Mouse (Mus musculus) liver, embryonic 14.5 days (tissue): Measurements from ENCODE around the gene Myt1l.

ENCODE experiments used
- CTCF ChIP-seq: IDR thresholded peaks from 2 replicates; pipeline ENCODE4 v1.5.1; 2016; ENCODE audit warnings: antibody characterized with exemption, low read depth, control low read depth
- EP300 ChIP-seq: IDR thresholded peaks from 2 replicates; pipeline ENCODE4 v1.6.1; 2016; ENCODE audit warnings: antibody characterized with exemption, low read depth

DNA sequence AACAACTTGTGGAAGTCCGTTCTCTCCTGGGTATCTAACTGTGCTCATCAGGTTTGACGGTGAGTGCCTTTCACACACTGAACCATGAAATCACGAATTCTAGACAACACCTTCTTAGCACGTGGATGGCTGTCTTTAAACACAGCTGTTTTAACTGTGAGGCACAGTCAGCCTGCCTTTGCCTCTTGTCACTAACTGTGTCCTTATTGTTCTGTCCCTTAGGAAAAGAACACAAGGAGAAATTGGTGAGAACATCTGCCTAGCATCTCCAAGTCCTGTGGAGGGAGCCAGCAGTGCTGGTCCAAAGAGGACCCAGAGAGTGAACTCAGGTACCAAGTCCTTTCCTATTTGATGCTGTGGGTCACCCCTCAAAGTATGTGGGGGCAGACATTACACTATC is 115.9 kb downstream of the Myt1l start:
- no peak for TF ChIP-seq CTCF
- TF ChIP-seq EP300, result no peak
